ENCODE assay signal across 8 mouse cellular contexts in genomic region chr4:32055151-32056052, GRCm38 (mm10).
DNase-seq lines count a peak whose midpoint lies in the region; ATAC-seq and TF ChIP-seq lines count a peak whose summit lies in the region.

No protein-coding gene starts in this region.

- H3K27ac ChIP-seq in hindbrain, embryonic 11.5 days (ENCODE audit: low read depth, low read length) = no peak overlapping the region
- no peak overlapping the region for H3K27ac ChIP-seq in lung, embryonic 16.5 days (ENCODE audit: low read length)
- no peak overlapping the region for H3K27ac ChIP-seq in thymus, adult 2 months (ENCODE audit: control insufficient read depth, insufficient read depth, low read length)

- H3K36me3 ChIP-seq in hindbrain, embryonic 11.5 days (ENCODE audit: control insufficient read depth, insufficient read depth, low read length) = no peaks in the 10 kb centered on the region
- no peaks in the 10 kb centered on the region for H3K36me3 ChIP-seq in lung, embryonic 16.5 days (ENCODE audit: control insufficient read depth, insufficient read depth, low read length)
- no peaks in the 10 kb centered on the region for H3K36me3 ChIP-seq in thymus, adult 2 months (ENCODE audit: control insufficient read depth, insufficient read depth, low read length)

- H3K9me3 ChIP-seq in hindbrain, embryonic 11.5 days (ENCODE audit: control insufficient read depth, low read length) = no peaks in the 10 kb centered on the region
- no peaks in the 10 kb centered on the region for H3K9me3 ChIP-seq in lung, embryonic 16.5 days (ENCODE audit: control insufficient read depth, low read length)

- H3K9ac ChIP-seq in hindbrain, embryonic 11.5 days (ENCODE audit: low read depth, low read length) = peak overlapping the region; percentile 65
- peak overlapping the region; percentile 66 for H3K9ac ChIP-seq in lung, embryonic 16.5 days (ENCODE audit: low read length)

- peak overlapping the region; percentile 29 for H3K4me3 ChIP-seq in hindbrain, embryonic 11.5 days (ENCODE audit: low read depth, low read length)
- H3K4me3 ChIP-seq in lung, embryonic 16.5 days (ENCODE audit: low read length) = peak overlapping the region; percentile 56
- peak overlapping the region; percentile 50 for H3K4me3 ChIP-seq in thymus, adult 2 months (ENCODE audit: control insufficient read depth, insufficient read depth, low read length)

- peak; percentile 38; the same call in 1 of the 2 replicates for TF ChIP-seq CTCF in thymus, adult 2 months (IDR thresholded peaks at IDR 0.05; ENCODE audit: borderline replicate concordance, control insufficient read depth, extremely low read depth, insufficient read depth, low read length, poor library complexity)

- ATAC-seq in frontal cortex, adult (ENCODE audit: low TSS enrichment) = peak; percentile 91
- ATAC-seq in hindbrain, embryonic 11.5 days (ENCODE audit: low FRiP score) = peak; percentile 92
- ATAC-seq in lung, embryonic 16.5 days (ENCODE audit: low read depth) = peak; percentile 92

- H3K27me3 ChIP-seq in hindbrain, embryonic 11.5 days (ENCODE audit: control insufficient read depth, insufficient read depth, low read length) = no peaks in the 10 kb centered on the region; the same call in 1 of the 2 replicates
- no peaks in the 10 kb centered on the region for H3K27me3 ChIP-seq in lung, embryonic 16.5 days (ENCODE audit: control insufficient read depth, insufficient read depth, low read depth, low read length)
- no peaks in the 10 kb centered on the region for H3K27me3 ChIP-seq in thymus, adult 2 months (ENCODE audit: control insufficient read depth, insufficient read depth, low read length)

- no peaks in the 10 kb centered on the region for H3K4me1 ChIP-seq in hindbrain, embryonic 11.5 days (replicated peaks; ENCODE audit: control insufficient read depth, insufficient read depth, low read length)
- H3K4me1 ChIP-seq in lung, embryonic 16.5 days (replicated peaks; ENCODE audit: control insufficient read depth, insufficient read depth, low read length) = peaks cover 7% of the 10 kb centered on the region
- peaks cover 8% of the 10 kb centered on the region for H3K4me1 ChIP-seq in thymus, adult 2 months (replicated peaks; ENCODE audit: control insufficient read depth, insufficient read depth, low read length)

- peak overlapping the region; percentile 50 for H3K4me2 ChIP-seq in hindbrain, embryonic 11.5 days (replicated peaks; ENCODE audit: low read depth, low read length)
- H3K4me2 ChIP-seq in lung, embryonic 16.5 days (ENCODE audit: low read depth, low read length) = peak overlapping the region; percentile 67

- 30% methylated on average over 21 of the region's 21 CpGs for WGBS in hindbrain, embryonic 11.5 days
- WGBS in lung, embryonic 16.5 days = 16% methylated on average over 21 of the region's 21 CpGs
- 21% methylated on average over 21 of the region's 21 CpGs for WGBS in thymus, adult 2 months

- DNase-seq in MN1 (ENCODE audit: low spot score) = peak; percentile 79
- DNase-seq in cerebellum, adult 8-10 months = peak; percentile 88
- peak; percentile 89 for DNase-seq in hindbrain, embryonic 11.5 days (ENCODE audit: low spot score)
- peak; percentile 74 for DNase-seq in layer of hippocampus, adult 9-11 months
- DNase-seq in ovary, adult 18-20 months (ENCODE audit: low spot score) = peak; percentile 37
- peak; percentile 83 for DNase-seq in thymus, adult 2 months

- TF ChIP-seq POLR2A in thymus, adult 2 months (IDR thresholded peaks at IDR 0.05; ENCODE audit: control insufficient read depth, extremely low read depth, insufficient read depth, low read length, poor library complexity) = no peak

Comparison
In these comparisons a context has a peak if more than half of its experiments do, and no peak if none do; other contexts are left out.
1. DNase-seq: peak in every context shown above with its lines; median percentile 89 in hindbrain, embryonic 11.5 days; 88 in cerebellum, adult 8-10 months; 83 in thymus, adult 2 months; 79 in MN1; 74 in layer of hippocampus, adult 9-11 months; 37 in ovary, adult 18-20 months.